Mouse (Mus musculus) lung, embryonic 16.5 days (tissue): ENCODE measurements at regions not wholly inside any gene's neighbourhood (a gene's known extent, or its start where the extent isn't known, plus 50 kb on each side); places are given as distances from the start of the nearest gene placed in this dataset.
A peak's percentile ranks its signal among the peaks of the same experiment; 100 is the strongest.

Experiments
- ATAC-seq: fragments of 200-750 bp; cut with Nextera tagmentation; 2 replicates; pipeline ENCODE4 v1.8.0; 2017; ENCODE audit warnings: low read depth, mild to moderate bottlenecking, moderate library complexity
- H3K27ac ChIP-seq: fragments of 300-500 bp; sonication (generic); 2 replicates; pipeline ENCODE4 v1.5.1; 2014; ENCODE audit warnings: mild to moderate bottlenecking, control low read depth, low read length
- H3K27me3 ChIP-seq: fragments of 300-500 bp; sonication (generic); 2 replicates; pipeline ENCODE4 v1.6.1; 2014; ENCODE audit warnings: low read depth, low read length, mixed read lengths; ENCODE audit not compliant: control insufficient read depth, insufficient read depth
- H3K36me3 ChIP-seq: fragments of 300-500 bp; sonication (generic); 2 replicates; pipeline ENCODE4 v1.6.1; 2014; ENCODE audit warnings: low read length; ENCODE audit not compliant: control insufficient read depth, insufficient read depth
- H3K4me1 ChIP-seq: fragments of 300-500 bp; sonication (generic); replicated peaks from 2 replicates; pipeline ENCODE4 v1.6.1; 2014; ENCODE audit warnings: low read length, mixed read lengths; ENCODE audit not compliant: control insufficient read depth, insufficient read depth
- H3K4me2 ChIP-seq: fragments of 300-500 bp; sonication (generic); 2 replicates; pipeline ENCODE4 v1.6.1; 2014; ENCODE audit warnings: low read depth, low read length, control low read depth
- H3K4me3 ChIP-seq: fragments of 300-500 bp; sonication (generic); 2 replicates; pipeline ENCODE4 v1.5.1; 2014; ENCODE audit warnings: mild to moderate bottlenecking, low read length, control low read depth
- H3K9ac ChIP-seq: fragments of 300-500 bp; sonication (generic); 2 replicates; pipeline ENCODE4 v1.6.1; 2014; ENCODE audit warnings: low read length, control low read depth
- H3K9me3 ChIP-seq: fragments of 300-500 bp; sonication (generic); 2 replicates; pipeline ENCODE4 v1.6.1; 2016; ENCODE audit warnings: low read length; ENCODE audit not compliant: control insufficient read depth
- WGBS: fragments of 180-500 bp; shearing (Covaris S2); extraction: QIAGEN DNeasy Blood & Tissue Kit; methylation state at CpG from one replicate; pipeline ENCODE4 v1.1.7; 2014; 5-methylcytosine and 5-hydroxymethylcytosine counted together

- H3K4me3 ChIP-seq: no peak overlapping the region
- H3K27ac ChIP-seq: 0 out of 2 replicates have a peak overlapping the region, but pooled peaks have one; percentile 20
- peaks cover 5% of the 10 kb centered on the region for H3K4me1 ChIP-seq
- no peaks in the 10 kb centered on the region for H3K9me3 ChIP-seq
- no peak overlapping the region for H3K9ac ChIP-seq
- H3K36me3 ChIP-seq: no peaks in the 10 kb centered on the region
- WGBS: 58% methylated on average over 4 of the region's 4 CpGs
- ATAC-seq: peak; percentile 86
- no peaks in the 10 kb centered on the region for H3K27me3 ChIP-seq
- H3K4me2 ChIP-seq: no peak overlapping the region
Observed at GRCm38 (mm10) chr15:96844290-96844689, 144.8 kb upstream of the Slc38a2 start.

GRCm38 (mm10) chr15:96843589-96843988, 144.1 kb upstream of the Slc38a2 start:
- no peaks in the 10 kb centered on the region for H3K36me3 ChIP-seq
- no peak overlapping the region for H3K9ac ChIP-seq
- no peak overlapping the region for H3K4me3 ChIP-seq
- H3K9me3 ChIP-seq: no peaks in the 10 kb centered on the region
- WGBS: 67% methylated on average over 7 of the region's 7 CpGs
- no peak overlapping the region for H3K27ac ChIP-seq
- H3K27me3 ChIP-seq: no peaks in the 10 kb centered on the region
- peaks cover 5% of the 10 kb centered on the region for H3K4me1 ChIP-seq
- H3K4me2 ChIP-seq: no peak overlapping the region
- no peak for ATAC-seq

- Histone ChIP-seq H3K4me1 (peaks cover 5% of the 10 kb centered on the region), H3K4me3 (no peak overlapping the region), H3K27me3 (no peaks in the 10 kb centered on the region), H3K4me2 (no peak overlapping the region), H3K36me3 (no peaks in the 10 kb centered on the region), H3K27ac (no peak overlapping the region), H3K9ac (no peak overlapping the region), H3K9me3 (no peaks in the 10 kb centered on the region)
- ATAC-seq: no peak
- 83% methylated on average over 3 of the region's 3 CpGs for WGBS
Observed at GRCm38 (mm10) chr15:96842881-96843280, 143.4 kb upstream of the Slc38a2 start.

- WGBS: 89% methylated on average over 3 of the region's 3 CpGs
- peaks cover 5% of the 10 kb centered on the region for H3K4me1 ChIP-seq
- ATAC-seq: no peak
- no peak overlapping the region for H3K9ac ChIP-seq
- H3K4me3 ChIP-seq: no peak overlapping the region
- no peaks in the 10 kb centered on the region for H3K36me3 ChIP-seq
- no peaks in the 10 kb centered on the region for H3K9me3 ChIP-seq
- H3K27me3 ChIP-seq: no peaks in the 10 kb centered on the region
- no peak overlapping the region for H3K4me2 ChIP-seq
- H3K27ac ChIP-seq: no peak overlapping the region
Observed at GRCm38 (mm10) chr15:96836670-96837069, 137.1 kb upstream of the Slc38a2 start.

GRCm38 (mm10) chr15:96834862-96835261, 135.3 kb upstream of the Slc38a2 start:
- Histone ChIP-seq H3K9me3 (no peaks in the 10 kb centered on the region), H3K36me3 (no peaks in the 10 kb centered on the region), H3K27ac (no peak overlapping the region), H3K4me2 (no peak overlapping the region), H3K27me3 (no peaks in the 10 kb centered on the region), H3K9ac (no peak overlapping the region), H3K4me3 (no peak overlapping the region), H3K4me1 (peaks cover 5% of the 10 kb centered on the region)
- 69% methylated on average over 9 of the region's 9 CpGs for WGBS
- no peak for ATAC-seq

GRCm38 (mm10) chr15:96834162-96834843, 134.8 kb upstream of the Slc38a2 start:
- Histone ChIP-seq H3K9ac (no peak overlapping the region), H3K36me3 (no peaks in the 10 kb centered on the region), H3K27me3 (no peaks in the 10 kb centered on the region), H3K9me3 (no peaks in the 10 kb centered on the region), H3K4me3 (no peak overlapping the region), H3K4me2 (no peak overlapping the region), H3K4me1 (peaks cover 7% of the 10 kb centered on the region), H3K27ac (no peak overlapping the region)
- ATAC-seq: no peak
- WGBS: 82% methylated on average over 10 of the region's 10 CpGs

- H3K4me3 ChIP-seq: no peak overlapping the region
- no peaks in the 10 kb centered on the region for H3K27me3 ChIP-seq
- 67% methylated on average over 10 of the region's 10 CpGs for WGBS
- H3K9me3 ChIP-seq: no peaks in the 10 kb centered on the region
- no peaks in the 10 kb centered on the region for H3K36me3 ChIP-seq
- H3K4me1 ChIP-seq: peaks cover 12% of the 10 kb centered on the region
- no peak for ATAC-seq
- H3K4me2 ChIP-seq: no peak overlapping the region
- H3K9ac ChIP-seq: no peak overlapping the region
- no peak overlapping the region for H3K27ac ChIP-seq
Observed at GRCm38 (mm10) chr15:96832389-96832788, 132.9 kb upstream of the Slc38a2 start.

GRCm38 (mm10) chr15:96831256-96831655, 131.7 kb upstream of the Slc38a2 start:
- H3K4me2 ChIP-seq: no peak overlapping the region
- H3K36me3 ChIP-seq: no peaks in the 10 kb centered on the region
- H3K4me1 ChIP-seq: peaks cover 14% of the 10 kb centered on the region
- H3K27me3 ChIP-seq: no peaks in the 10 kb centered on the region
- H3K27ac ChIP-seq: no peak overlapping the region
- H3K4me3 ChIP-seq: no peak overlapping the region
- ATAC-seq: no peak
- no peak overlapping the region for H3K9ac ChIP-seq
- 73% methylated on average over 10 of the region's 10 CpGs for WGBS
- H3K9me3 ChIP-seq: no peaks in the 10 kb centered on the region

- no peak overlapping the region for H3K4me3 ChIP-seq
- ATAC-seq: peak; percentile 26; the same call in 1 of the 2 replicates
- H3K27ac ChIP-seq: peak overlapping the region; percentile 63
- H3K9ac ChIP-seq: no peak overlapping the region
- H3K9me3 ChIP-seq: no peaks in the 10 kb centered on the region
- WGBS: 74% methylated on average over 11 of the region's 11 CpGs
- H3K4me2 ChIP-seq: no peak overlapping the region
- peaks cover 14% of the 10 kb centered on the region for H3K4me1 ChIP-seq
- no peaks in the 10 kb centered on the region for H3K36me3 ChIP-seq
- H3K27me3 ChIP-seq: no peaks in the 10 kb centered on the region
Observed at GRCm38 (mm10) chr15:96830578-96830977, 131.0 kb upstream of the Slc38a2 start.
